Mouse (Mus musculus): ENCODE measurements around the gene Peak1. TPM values are rescaled to one million over a fixed set of nuclear protein-coding genes. Genes with fewer than 3 reads are reported as not detected.

Peak1 gene
- total RNA-seq, 2 experiments from 2014 or later, result 31.0 to 37.7 TPM

DNA sequence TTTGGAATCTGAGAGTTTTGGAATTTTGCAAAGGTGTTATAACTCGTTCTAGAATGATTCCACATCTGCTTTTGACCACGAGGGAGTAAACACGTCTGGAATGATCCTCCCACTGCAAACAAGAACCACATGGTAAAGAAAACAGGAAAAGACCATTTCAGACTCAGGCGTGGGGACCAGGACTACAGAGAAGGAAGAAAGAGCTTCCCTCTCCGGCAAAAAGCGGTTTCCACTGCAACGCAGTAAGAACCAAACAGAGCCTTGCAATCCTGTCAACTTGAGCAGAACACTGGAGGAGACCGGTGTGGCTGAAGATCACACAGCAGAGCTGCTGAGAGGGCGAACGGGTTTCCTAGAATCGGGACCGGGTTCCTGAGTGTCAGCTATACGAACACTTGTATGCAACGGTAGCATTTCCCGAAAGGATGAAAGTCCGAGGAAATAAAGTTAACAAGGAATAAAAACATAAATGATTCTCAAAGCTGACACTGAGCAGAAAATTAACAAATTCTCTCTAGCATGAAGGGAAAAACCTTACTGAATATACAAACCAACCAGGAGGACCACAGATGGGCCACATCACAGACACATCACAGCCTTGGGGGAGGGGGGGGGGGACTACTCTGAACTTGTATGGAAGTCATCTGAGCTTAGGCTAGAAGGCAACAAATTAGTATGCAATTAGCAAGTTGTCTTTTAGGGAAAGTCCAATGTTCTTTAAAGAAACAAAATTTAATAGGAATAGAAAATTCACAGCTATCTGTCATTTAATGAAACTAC is 93.1 kb downstream of the Peak1 start:
- DNase-seq (ENCODE audit: low spot score in 2 of 2), result no peak

DNA sequence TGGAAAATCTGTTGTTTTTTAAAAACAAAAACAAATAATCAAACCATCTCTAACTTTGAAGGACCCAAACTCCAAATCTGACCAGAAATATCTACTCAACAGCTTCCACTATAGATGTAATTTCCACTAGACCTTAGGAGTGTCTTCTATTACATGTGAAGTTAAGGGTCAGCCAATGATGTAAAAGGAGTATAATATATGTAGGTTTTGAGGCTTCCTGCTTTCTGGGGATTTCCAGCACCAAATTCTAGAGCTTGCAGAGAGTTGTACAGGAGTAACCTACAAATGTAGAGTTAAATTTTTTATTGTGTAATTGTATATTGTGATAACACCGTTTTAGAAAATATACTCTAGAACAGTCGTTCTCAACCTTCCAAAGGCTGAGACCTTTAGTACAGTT is 96.6 kb downstream of the Peak1 start:
- no peak for DNase-seq (ENCODE audit: low spot score in 2 of 2)

DNA sequence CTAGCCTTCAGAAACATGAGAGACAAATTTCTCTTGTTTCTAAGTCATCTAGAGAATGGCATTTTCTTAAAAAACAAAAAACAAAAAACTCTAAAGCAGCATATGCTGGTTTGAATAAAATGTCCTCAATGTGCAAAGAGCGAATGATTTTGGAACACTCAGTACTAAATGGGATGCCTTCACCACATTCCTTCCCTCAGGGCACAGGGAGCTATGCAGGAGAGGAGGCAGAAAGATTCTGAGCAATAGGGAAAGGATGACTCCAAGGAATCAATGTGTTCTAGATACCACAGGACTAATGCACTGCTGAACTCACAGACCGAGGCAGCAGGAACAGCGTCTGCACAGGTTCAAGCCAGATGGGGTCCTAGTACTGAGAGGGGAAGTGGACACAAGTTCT is 103.5 kb downstream of the Peak1 start:
- DNase-seq (ENCODE audit: low spot score in 2 of 2), result no peak

DNA sequence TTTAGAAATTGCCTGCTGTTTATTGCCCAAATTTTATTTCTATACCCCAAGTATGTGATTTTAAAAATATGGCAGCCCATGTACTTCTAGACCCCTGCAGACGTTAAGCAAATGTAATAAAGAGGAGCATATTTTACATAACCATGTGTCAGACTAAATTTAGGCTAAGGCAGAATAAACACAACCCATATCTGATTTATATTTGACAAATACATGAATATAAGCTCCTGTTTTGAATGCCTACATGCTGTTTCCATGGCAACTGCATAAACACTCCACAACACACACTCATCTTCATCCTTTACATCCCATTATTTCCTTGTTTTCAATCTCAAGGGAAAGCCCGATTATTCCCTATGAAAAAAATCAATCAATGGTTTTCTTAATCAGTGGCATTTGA is 108.8 kb downstream of the Peak1 start:
- DNase-seq (ENCODE audit: low spot score in 2 of 2), result no peak

DNA sequence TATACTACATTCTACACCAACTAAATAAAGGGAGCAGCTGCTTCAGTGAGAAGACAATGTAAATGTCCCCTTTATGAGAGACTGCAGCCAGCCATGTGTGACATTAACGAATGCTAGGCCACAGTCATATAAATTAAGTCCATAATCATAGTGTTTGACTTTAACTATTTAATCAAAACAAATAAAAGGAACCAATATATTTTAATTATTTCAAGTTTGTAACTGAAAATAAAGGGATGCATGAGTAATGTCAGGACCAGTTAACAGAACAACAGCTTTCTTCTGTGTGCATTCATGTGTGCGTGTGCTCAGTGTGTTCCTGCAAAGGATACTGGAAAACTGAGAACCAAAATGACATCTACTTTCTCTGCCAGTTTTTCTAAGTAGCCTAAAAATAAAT is 113.3 kb downstream of the Peak1 start:
- DNase-seq (ENCODE audit: low spot score in 2 of 2), result no peak

DNA sequence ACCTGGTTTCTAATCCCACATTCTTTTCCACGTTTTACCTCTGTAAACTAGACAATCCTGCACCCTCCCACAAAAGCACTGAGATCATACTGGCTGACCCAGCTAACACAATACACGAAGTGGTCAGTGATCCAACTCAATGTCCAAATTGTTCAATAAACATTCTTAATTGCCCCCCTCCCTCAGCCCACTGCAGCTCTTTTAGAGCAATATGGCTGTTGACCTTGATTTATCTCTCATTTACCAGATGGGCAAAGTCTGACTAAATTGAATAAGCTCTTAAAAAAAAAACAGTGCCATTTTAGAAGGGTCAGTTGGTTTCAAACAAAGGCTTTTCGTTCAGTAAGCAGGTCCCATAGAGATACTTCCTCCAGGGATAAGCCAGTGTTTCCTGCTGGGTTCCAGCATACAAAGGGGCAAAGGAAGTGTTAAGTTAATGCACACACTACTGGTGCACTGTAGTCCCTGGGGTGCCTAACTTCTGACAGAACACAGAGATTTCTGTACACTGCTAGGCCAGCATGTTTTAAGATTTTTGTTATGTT is 114.9 kb downstream of the Peak1 start:
- no peak for DNase-seq (ENCODE audit: low spot score in 2 of 2)

DNA sequence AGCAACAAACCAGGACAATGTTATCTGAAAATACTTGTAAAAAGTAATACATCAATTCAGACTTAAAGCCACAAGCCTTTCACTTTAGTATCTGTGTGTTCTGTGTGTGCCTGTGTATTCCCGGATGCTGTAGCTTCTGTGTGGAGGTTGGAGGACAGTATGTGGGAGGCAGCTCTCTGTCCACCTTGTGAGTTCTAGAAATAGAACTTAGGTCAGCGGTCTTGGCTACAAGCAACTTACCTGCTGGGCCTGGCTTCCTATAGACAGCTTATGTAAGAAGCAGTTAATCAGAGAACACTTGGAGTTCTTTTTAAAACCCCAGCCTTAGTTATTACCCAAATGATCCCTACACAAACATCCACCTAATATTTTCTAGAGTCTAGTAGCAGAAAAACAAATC is 127.8 kb downstream of the Peak1 start:
- no peak for DNase-seq (ENCODE audit: low spot score in 2 of 2)

DNA sequence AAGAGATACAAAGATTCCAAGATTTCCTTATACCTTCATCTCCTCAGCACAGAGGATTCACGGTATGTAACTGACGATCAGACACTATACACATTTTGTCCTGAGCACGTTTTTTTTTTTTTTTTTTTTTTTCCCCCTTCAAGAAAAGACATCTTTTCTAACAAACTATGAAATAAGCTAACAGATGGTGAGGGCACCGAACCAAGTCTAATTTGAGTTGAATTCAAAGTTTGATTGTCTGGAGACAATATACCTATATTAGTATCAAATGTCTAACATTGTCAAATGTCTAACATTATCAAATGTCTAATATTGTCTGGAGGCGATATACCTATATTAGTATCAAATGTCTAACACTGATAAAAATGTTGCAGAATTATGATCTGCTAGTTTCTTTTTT is 135.4 kb downstream of the Peak1 start:
- DNase-seq (ENCODE audit: low spot score in 2 of 2), result no peak

DNA sequence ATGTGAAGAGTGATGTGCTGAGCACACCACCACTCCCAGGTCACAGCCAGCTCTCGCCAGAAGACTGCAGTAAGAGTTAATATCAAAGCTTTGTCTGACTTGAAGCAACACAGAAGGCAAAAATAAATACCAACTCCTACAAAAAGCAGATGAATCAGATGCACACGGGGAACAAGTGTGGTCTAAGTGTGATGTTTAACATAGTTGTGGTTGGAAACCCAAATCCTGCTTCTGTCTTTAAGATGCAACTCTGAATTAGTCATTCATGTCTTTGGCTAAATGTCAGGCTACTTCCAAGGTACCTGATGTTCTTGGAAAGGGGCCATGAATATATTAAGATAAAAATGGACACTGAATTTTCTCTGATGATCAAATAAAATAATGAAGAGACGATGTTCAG is 144.3 kb downstream of the Peak1 start:
- no peak for DNase-seq (ENCODE audit: low spot score in 2 of 2)

DNA sequence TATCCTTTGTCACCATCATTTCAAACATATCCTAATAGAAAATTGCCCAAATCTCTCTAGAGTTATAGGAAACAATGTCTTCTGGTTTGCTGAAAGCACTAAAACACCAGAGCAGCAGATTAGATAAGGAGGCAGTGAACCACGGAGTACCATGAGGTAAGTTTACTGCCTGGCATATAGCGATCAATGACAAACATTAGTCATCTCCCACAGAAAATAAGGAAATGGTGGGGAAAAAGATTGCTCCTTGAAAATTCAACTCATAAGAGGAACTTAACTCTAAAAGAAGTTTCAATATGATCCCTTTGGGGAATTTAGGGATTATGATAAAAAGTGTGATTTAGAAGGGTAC is 145.6 kb downstream of the Peak1 start:
- DNase-seq (ENCODE audit: low spot score in 2 of 2), result no peak

DNA sequence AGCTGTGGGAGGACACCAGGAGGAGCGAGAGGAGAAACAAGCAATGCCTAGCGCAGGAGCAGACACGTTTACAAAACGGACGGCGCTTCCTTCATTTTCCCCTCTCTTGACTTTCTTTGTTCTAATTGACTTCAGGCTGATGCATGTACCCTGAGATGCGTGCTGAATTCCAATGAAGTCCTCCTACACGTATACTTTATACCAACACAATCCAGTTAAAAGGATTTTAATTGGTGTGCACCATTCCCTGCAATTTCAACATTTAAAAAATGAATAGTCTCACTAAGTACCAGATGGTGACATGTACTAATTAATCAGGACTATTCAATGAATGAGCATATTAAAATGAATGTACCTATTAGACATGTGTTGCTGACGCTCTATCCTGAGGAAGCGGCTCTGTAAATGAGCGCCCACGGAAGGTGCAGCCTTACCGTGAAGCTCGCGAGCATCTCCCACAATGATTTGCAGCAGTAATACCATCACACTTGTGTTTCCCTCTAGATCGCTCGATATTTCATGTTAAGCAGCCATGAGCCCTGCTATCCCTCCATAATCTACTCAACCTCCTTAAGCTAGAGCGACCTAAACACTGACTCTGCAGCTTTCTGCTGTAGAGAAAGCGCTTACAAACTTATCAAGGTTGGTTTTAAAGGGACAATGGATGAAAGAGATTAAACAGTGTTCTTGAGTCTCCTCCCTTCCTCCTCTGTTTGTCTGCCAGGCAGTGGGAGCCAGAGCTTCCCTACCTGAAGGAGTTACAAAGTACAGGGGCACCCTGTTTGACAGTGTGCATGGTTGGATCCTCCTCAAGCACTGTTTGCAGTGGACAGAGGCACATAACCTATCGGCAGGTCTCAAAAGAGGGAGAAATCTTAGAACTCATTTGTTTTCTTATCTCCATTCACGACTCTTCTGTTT is 146.3 kb downstream of the Peak1 start:
- DNase-seq (ENCODE audit: low spot score in 2 of 2), result no peak

DNA sequence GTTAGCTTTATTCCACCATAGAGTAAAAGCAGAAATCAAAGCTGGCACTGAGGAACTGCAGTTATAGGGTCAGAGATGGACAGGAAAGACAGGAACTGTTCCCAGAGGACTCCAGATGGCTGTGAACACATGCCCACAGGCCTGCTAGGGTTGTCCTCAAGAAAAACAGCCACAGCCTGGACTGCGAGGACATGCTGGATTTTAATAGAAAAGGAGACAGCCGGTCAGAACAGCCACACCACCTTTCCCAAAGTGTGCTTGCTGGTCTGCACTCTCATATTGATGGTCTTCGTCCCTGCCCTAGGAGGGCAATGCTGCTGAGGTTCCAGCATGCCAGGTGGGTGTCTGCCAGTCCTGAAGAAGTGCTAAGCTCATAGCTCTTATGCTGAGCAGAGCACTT is 148.8 kb downstream of the Peak1 start:
- no peak for DNase-seq (ENCODE audit: low spot score in 2 of 2)

DNA sequence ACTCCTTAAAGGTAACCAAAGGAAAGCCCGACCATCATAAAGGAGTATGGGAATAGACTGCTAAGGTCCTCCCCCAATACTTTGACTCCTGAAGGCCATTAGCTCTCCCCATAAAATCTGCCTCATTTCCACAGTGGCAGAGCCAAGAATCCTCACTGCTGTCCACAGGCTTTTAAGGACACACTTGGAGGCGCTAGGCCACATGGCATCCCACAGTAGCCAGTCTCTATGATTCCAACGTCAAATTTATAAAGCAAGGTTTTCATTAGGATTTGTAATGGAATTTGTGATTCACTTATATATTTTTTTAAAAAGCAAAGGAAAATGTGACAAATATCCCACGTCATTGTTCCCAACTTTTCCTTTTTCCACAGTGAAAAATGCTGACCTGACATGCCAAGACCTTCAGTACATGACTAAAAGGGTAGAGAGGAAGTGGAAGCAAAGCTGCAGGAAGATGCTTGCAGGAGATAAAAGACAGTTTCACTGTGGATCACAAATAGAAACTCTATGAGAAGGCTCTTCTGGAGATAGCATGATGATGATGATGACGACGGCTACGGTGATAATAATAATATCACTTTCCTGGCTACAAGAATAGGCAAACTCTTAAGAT is 151.6 kb downstream of the Peak1 start:
- DNase-seq (ENCODE audit: low spot score in 2 of 2), result no peak

DNA sequence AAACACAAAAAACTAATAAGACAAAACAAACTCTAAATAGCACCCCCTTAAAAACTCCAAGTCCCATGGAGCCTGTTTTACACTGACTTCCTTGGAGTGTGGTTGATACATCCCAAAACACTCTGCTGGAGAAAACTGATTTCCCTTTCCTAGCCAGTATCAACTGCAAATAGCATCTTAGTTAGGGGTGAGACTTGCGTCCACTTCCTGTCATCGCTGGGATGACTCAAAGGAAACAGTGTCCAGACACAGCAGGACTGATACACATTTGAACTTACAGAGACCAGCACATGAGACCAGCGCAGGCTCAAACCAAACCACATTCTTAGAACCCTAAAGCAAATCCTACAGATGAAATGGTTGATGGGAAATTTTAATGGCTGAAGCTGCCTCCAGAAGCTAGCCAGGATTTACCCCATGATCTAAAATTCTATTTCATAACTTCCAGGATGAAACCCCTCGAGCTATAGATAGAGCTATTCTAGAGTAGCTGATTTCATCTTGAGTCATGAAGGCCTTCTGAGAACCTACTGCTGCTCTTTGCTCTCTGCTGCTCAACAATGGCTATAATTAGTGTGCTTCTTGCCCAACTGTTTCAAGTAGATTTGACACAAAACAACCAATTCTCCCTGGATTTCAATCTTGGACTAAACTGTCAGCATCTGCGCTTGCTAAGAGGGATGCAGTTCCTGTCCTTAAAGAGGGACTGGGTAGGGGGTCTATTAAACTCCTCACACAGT is 152.2 kb downstream of the Peak1 start:
- DNase-seq (ENCODE audit: low spot score in 2 of 2), result no peak

DNA sequence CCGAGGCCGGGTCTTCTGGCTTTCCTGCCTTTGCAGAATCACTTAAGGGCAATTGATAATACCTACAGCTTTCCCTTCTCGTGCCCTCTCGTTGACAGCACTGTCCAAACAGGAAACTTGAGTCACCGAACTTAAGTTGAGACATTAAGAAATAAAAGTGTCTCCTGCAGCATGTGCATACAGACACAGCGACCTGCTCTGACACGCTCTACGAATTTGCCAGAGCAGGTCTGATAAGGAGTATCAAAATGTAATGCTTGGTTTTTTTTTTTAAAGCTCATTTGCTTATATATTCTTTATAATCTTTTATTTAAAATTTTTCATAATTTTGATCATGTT is 152.9 kb downstream of the Peak1 start:
- no peak for DNase-seq (ENCODE audit: low spot score in 2 of 2)

DNA sequence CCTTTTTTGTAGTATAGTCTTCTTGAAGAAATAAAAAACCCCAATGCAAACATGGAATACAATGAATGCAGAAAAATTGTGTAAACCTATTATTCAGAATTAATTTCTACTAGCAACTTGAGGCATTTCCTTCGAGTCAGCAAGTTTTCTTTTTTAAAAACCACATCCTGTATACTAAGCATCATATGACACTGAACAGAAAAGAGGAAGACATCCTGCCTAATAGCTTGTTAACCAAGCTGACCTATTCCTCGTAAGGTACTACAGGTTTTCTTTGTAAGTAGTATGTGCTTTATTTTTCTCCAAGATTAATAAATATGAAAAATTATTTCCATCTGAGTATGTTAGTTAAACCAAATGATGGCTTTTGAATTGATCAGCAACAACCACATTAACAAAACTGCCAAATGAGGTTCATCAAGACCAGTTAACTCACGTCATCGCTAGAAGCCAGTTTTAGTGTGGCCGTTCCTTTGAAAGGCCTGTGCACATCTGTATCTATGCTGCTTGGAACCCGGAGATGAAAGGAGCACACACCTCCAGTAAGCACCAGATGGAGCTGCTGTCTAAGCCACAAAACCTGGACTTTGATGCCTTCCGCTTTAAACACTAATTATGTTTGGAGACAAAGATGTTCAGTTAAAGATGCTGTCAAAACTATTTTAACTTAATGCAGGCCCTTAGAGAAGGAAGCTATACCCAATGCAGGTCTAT is 153.4 kb downstream of the Peak1 start:
- DNase-seq (ENCODE audit: low spot score in 2 of 2), result peak; percentile 23 to 38

DNA sequence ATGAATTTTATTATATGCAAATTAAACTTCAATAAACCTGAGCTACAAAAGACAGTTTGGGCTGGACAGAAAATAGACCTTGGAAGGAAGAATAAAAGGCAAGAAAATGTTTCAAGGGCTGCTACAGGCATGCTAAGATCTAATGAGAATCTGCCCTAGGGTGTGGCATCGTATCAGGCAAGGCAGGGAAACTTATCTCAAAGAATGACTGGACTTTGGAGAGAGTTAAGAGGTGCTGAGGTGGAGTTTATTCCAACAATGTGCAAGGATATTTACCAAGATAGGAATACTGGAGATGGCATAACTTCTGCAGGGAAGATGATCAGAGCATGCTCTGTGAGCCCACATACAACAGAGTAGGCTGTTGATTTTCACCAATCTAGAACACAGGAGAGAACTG is 154.8 kb downstream of the Peak1 start:
- DNase-seq (ENCODE audit: low spot score in 2 of 2), result no peak

DNA sequence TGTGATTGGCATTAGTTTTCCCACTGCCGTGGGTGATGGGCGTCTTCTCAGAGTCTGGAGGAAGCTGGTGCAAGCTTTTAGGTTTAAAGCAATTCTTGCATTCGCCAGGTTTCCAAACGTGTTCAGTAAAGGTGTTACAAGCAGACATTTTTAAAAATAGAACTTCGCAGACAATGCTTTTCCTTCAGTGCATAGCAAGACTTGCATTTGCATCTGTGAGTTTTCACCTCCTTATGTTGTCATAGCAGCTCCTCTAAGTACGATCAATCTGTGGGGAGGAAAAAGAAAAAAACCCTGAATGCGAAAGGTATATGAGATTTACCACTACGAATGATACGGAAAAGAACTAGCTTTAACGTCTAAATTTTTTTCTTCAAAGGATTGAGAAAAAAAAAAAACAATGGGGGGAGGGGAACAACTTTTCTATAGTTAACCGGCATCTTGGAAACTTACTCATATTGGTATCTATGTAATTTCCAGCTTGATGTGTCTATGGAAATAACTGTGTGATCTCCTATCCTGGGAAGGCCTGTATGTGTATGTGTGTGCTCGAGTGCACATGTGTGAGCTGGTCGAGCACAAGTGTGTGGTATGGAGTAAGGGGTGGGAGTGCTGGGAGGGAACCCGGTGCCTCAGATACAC is 157.3 kb downstream of the Peak1 start:
- DNase-seq (ENCODE audit: low spot score in 2 of 2), result no peak

DNA sequence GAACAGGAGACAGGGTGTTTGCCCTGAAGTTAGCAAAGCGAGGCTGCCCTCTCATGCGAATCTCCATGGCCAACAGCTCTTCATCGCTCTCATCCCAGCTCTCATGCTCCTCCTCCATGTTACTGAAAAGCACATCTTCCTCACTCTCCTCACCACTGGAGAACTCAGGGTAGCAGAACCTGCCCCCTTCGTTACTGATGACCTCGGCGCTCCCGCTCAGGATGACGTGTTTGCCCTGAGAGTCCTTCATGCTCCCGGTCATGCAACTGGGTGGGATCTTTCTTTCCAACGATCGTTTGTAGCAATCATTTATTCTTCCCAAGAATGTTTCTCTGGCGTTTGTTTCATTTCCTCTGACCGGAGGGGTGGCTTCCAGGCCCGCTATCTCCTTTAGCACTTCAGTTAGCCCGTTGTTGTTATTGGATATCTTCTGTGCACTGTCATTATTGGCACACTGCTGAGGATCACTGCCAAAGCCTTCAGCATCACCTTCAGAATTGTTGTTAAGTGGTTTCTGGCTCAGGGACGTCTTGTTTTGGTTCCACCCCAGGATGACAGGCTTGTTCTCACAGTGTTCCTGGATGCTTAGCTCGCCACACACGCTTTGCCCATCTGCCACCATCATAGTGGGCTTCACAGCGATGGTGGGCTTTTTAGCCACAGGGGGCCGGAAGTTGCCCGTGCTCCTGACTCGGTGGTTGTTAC is 157.9 kb downstream of the Peak1 start:
- DNase-seq (ENCODE audit: low spot score in 2 of 2), result no peak

Data from adrenal gland, adult 18-20 months (tissue).